Mouse (Mus musculus) hindbrain, postnatal 0 days (tissue): ENCODE data around the gene Daglb. TPM values are rescaled to one million over a fixed set of nuclear protein-coding genes. Genes with fewer than 3 reads are reported as not detected.
"Not testable (repeated sequence)": the region's sequence is repeated elsewhere in the genome, so short reads cannot be mapped to it uniquely, and the experiment has no call there.

Experiments
- ATAC-seq: fragments of 200-750 bp; cut with Nextera tagmentation; 2 replicates; pipeline ENCODE4 v1.8.0; 2017; ENCODE audit warnings: mild to moderate bottlenecking, moderate TSS enrichment, moderate library complexity
- DNase-seq: peaks from one replicate; pipeline ENCODE4 v3.0.0-alpha.2; 2015; ENCODE audit warnings: low spot score
- H3K27ac ChIP-seq: fragments of 300-500 bp; sonication (generic); 2 replicates; pipeline ENCODE4 v1.5.1; 2014; ENCODE audit warnings: mild to moderate bottlenecking
- H3K27me3 ChIP-seq: fragments of 300-500 bp; sonication (generic); 2 replicates; pipeline ENCODE4 v1.6.1; 2014; ENCODE audit warnings: low read length, mixed read lengths; ENCODE audit not compliant: insufficient read depth
- H3K36me3 ChIP-seq: fragments of 300-500 bp; sonication (generic); 2 replicates; pipeline ENCODE4 v1.6.1; 2014; ENCODE audit warnings: low read length, mixed read lengths; ENCODE audit not compliant: insufficient read depth
- H3K4me1 ChIP-seq: fragments of 300-500 bp; sonication (generic); 2 replicates; pipeline ENCODE4 v1.6.1; 2014; ENCODE audit warnings: antibody characterized with exemption, low read length, mixed read lengths; ENCODE audit not compliant: insufficient read depth
- H3K4me2 ChIP-seq: fragments of 300-500 bp; sonication (generic); 2 replicates; pipeline ENCODE4 v1.6.1; 2014; ENCODE audit warnings: low read depth, mild to moderate bottlenecking, low read length, moderate library complexity, mixed read lengths
- H3K4me3 ChIP-seq: fragments of 300-500 bp; sonication (generic); 2 replicates; pipeline ENCODE4 v1.5.1; 2014; ENCODE audit warnings: low read length
- H3K9ac ChIP-seq: fragments of 300-500 bp; sonication (generic); replicated peaks from 2 replicates; pipeline ENCODE4 v1.6.1; 2014; ENCODE audit warnings: mild to moderate bottlenecking, low read length, moderate library complexity, mixed read lengths
- H3K9me3 ChIP-seq: fragments of 300-500 bp; sonication (generic); 2 replicates; pipeline ENCODE4 v1.6.1; 2016; ENCODE audit warnings: low read length, mixed read lengths
- CTCF ChIP-seq: IDR thresholded peaks from 2 replicates; pipeline ENCODE4 v1.5.1; 2016; ENCODE audit warnings: antibody characterized with exemption, control low read depth, low read depth
- WGBS: fragments of 180-500 bp; shearing (Covaris S2); extraction: QIAGEN DNeasy Blood & Tissue Kit; methylation state at CpG from one replicate; pipeline ENCODE4 v1.1.7; 2014; 5-methylcytosine and 5-hydroxymethylcytosine counted together
- polyA plus RNA-seq: library from polyadenylated mRNA; unstranded; fragments of >200 nt; fragmentation: Nextera tagmentation; extraction: Ambion mirVana; gene quantifications from 2 replicates; pipeline ENCODE4 v1.2.1, GENCODE M21; 2015
- total RNA-seq: library from RNA; depleted of rRNA; stranded (reverse); fragments of >200 nt; gene quantifications from 2 replicates; pipeline ENCODE4 v1.2.3, GENCODE M21; 2014

The Daglb gene
- total and polyA plus RNA-seq, 2 experiments from 2014 or later, result 20.3 to 30.1 TPM

GRCm38 (mm10) chr5:143497451-143497850 lies 33.1 kb downstream of the Daglb start:
- no peak for ATAC-seq
- no peaks in the 10 kb centered on the region for H3K9me3 ChIP-seq
- H3K36me3 ChIP-seq, result peaks cover 18% of the 10 kb centered on the region
- no peak overlapping the region for H3K4me2 ChIP-seq
- WGBS, result 86% methylated on average over 3 of the region's 3 CpGs
- no peak for DNase-seq
- no peak overlapping the region for H3K4me3 ChIP-seq
- no peaks in the 10 kb centered on the region for H3K4me1 ChIP-seq
- no peak for TF ChIP-seq CTCF
- H3K9ac ChIP-seq, result no peak overlapping the region
- no peaks in the 10 kb centered on the region for H3K27me3 ChIP-seq
- H3K27ac ChIP-seq, result no peak overlapping the region

GRCm38 (mm10) chr5:143499197-143499596 lies 34.8 kb downstream of the Daglb start:
- H3K4me3 ChIP-seq, result no peak overlapping the region
- H3K4me1 ChIP-seq, result no peaks in the 10 kb centered on the region
- H3K36me3 ChIP-seq, result peaks cover 29% of the 10 kb centered on the region
- no peak overlapping the region for H3K9ac ChIP-seq
- no peak overlapping the region for H3K4me2 ChIP-seq
- no peaks in the 10 kb centered on the region for H3K9me3 ChIP-seq
- DNase-seq, result no peak
- TF ChIP-seq CTCF, result no peak
- no peak overlapping the region for H3K27ac ChIP-seq
- WGBS, result 84% methylated on average over 7 of the region's 7 CpGs
- ATAC-seq, result no peak
- no peaks in the 10 kb centered on the region for H3K27me3 ChIP-seq

- H3K27ac ChIP-seq, result no peak overlapping the region
- DNase-seq (no peak), ATAC-seq (no peak)
- no peak overlapping the region for H3K4me2 ChIP-seq
- no peaks in the 10 kb centered on the region for H3K27me3 ChIP-seq
- no peaks in the 10 kb centered on the region for H3K4me1 ChIP-seq
- peaks cover 28% of the 10 kb centered on the region for H3K36me3 ChIP-seq
- no peak for TF ChIP-seq CTCF
- no peak overlapping the region for H3K9ac ChIP-seq
- 89% methylated on average over 4 of the region's 4 CpGs for WGBS
- H3K9me3 ChIP-seq, result no peaks in the 10 kb centered on the region
- H3K4me3 ChIP-seq, result no peak overlapping the region
Observed at GRCm38 (mm10) chr5:143499686-143500085, 35.3 kb downstream of the Daglb start.

GRCm38 (mm10) chr5:143500711-143501110 lies 36.3 kb downstream of the Daglb start:
- WGBS, result 89% methylated on average over 14 of the region's 14 CpGs
- not testable (repeated sequence) for H3K9me3 ChIP-seq, ATAC-seq, H3K9ac ChIP-seq, H3K4me2 ChIP-seq, H3K4me3 ChIP-seq, H3K4me1 ChIP-seq, H3K27me3 ChIP-seq, DNase-seq
- Histone ChIP-seq H3K36me3 (peaks cover 27% of the 10 kb centered on the region), H3K27ac (peak overlapping the region; percentile 20; the same call in 1 of the 2 replicates)

GRCm38 (mm10) chr5:143501140-143501539 lies 36.8 kb downstream of the Daglb start:
- WGBS, result 70% methylated on average over 8 of the region's 8 CpGs
- Histone ChIP-seq H3K27me3 (no peaks in the 10 kb centered on the region), H3K9ac (no peak overlapping the region), H3K4me1 (no peaks in the 10 kb centered on the region), H3K4me2 (no peak overlapping the region), H3K9me3 (no peaks in the 10 kb centered on the region), H3K4me3 (no peak overlapping the region), H3K27ac (peak overlapping the region; percentile 20; the same call in 1 of the 2 replicates), H3K36me3 (peaks cover 30% of the 10 kb centered on the region)
- DNase-seq (peak; percentile 12), ATAC-seq (peak; percentile 63; the same call in 1 of the 2 replicates)
- no peak for TF ChIP-seq CTCF

GRCm38 (mm10) chr5:143501649-143502048 lies 37.3 kb downstream of the Daglb start:
- no peak overlapping the region for H3K9ac ChIP-seq
- peak overlapping the region; percentile 20; the same call in 1 of the 2 replicates for H3K27ac ChIP-seq
- H3K36me3 ChIP-seq, result peaks cover 30% of the 10 kb centered on the region
- no peaks in the 10 kb centered on the region for H3K4me1 ChIP-seq
- TF ChIP-seq CTCF, result no peak
- peak; percentile 52 for DNase-seq
- no peaks in the 10 kb centered on the region for H3K9me3 ChIP-seq
- H3K27me3 ChIP-seq, result no peaks in the 10 kb centered on the region
- H3K4me3 ChIP-seq, result no peak overlapping the region
- ATAC-seq, result peak; percentile 83
- no peak overlapping the region for H3K4me2 ChIP-seq
- 55% methylated on average over 2 of the region's 2 CpGs for WGBS

GRCm38 (mm10) chr5:143502899-143503557 lies 38.6 kb downstream of the Daglb start:
- TF ChIP-seq CTCF, result no peak
- H3K9ac ChIP-seq, result no peak overlapping the region
- 90% methylated on average over 19 of the region's 19 CpGs for WGBS
- H3K36me3 ChIP-seq, result peaks cover 35% of the 10 kb centered on the region
- no peak overlapping the region for H3K27ac ChIP-seq
- H3K9me3 ChIP-seq, result no peaks in the 10 kb centered on the region
- ATAC-seq (no peak), DNase-seq (no peak)
- H3K27me3 ChIP-seq, result no peaks in the 10 kb centered on the region
- no peaks in the 10 kb centered on the region for H3K4me1 ChIP-seq
- H3K4me3 ChIP-seq, result no peak overlapping the region
- no peak overlapping the region for H3K4me2 ChIP-seq
